ENCODE assay signal across 23 mouse cellular contexts in the genomic region with DNA sequence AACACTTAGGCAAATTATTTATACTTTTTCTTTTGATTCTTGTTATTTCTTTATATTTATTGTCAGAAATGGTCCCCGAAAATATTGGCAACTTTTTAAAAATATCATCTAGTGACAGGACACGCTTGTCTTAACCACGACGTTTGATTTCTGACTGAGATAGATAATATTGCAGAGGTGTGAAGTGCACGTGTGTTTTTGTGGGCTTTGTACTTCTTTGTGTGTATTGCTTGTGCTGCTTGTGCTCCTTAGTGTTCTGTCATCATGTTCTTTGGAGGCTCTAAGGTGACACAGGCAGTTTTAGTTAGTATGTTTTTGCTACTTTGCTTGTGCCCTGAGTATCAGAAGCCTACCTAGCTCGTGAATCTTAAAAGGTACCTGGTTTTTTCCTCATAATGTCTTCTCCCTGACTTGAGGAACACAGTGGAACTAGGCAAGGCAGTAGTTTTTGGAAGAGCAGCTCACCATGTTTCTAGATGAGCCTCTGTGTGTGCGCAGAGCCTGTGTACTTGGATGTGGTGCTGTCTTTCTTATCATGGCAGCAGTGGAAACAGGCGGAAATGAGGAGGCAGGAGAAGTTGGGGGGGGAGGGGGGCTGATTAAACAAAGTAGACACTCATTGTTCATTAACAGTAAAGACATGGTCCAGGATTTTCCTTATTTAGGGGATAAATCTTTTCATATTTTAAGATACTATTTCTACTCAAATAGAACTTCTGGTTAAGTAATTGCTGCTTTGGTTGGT.
"Had no signal": no experiment of that assay in that cellular context is flagged by ENCODE, and none has a peak within 500 bp of the region (broad histone marks: within the 10 kb centered on the region; RNA-seq: fewer than 3 reads in every experiment).

No protein-coding gene starts in this region.

- H3K27ac ChIP-seq: kidney, embryonic 15.5 days; limb, embryonic 12.5 days; limb, embryonic 15.5 days; liver, embryonic 14.5 days; lung, embryonic 15.5 days; neural tube, embryonic 12.5 days; neural tube, embryonic 15.5 days; stomach, embryonic 15.5 days had no signal

- H3K9me3 ChIP-seq: kidney, embryonic 15.5 days; limb, embryonic 12.5 days; limb, embryonic 15.5 days; lung, embryonic 15.5 days; neural tube, embryonic 12.5 days; neural tube, embryonic 15.5 days; stomach, embryonic 15.5 days had no signal

- H3K27me3 ChIP-seq: kidney, embryonic 15.5 days; limb, embryonic 12.5 days; limb, embryonic 15.5 days; lung, embryonic 15.5 days; neural tube, embryonic 12.5 days; neural tube, embryonic 15.5 days; stomach, embryonic 15.5 days had no signal

- H3K4me1 ChIP-seq: kidney, embryonic 15.5 days; limb, embryonic 12.5 days; limb, embryonic 15.5 days; lung, embryonic 15.5 days; neural tube, embryonic 12.5 days; neural tube, embryonic 15.5 days; stomach, embryonic 15.5 days had no signal

- DNase-seq: kidney, adult 11 months; kidney, adult 8-10 months; kidney, postnatal 10 days; kidney, postnatal 36 days; layer of hippocampus, postnatal 36 days; left cerebral cortex, postnatal 4 days; lung, adult 18-20 months; lung, postnatal 10 days; lung, postnatal 4 days; midbrain, embryonic 14.5 days; retina, postnatal 1 day; right cerebral cortex, postnatal 25 days; spleen, adult 18-20 months; thymus, postnatal 25 days had no signal

- H3K4me3 ChIP-seq: kidney, embryonic 15.5 days; limb, embryonic 12.5 days; limb, embryonic 15.5 days; lung, embryonic 15.5 days; neural tube, embryonic 12.5 days; neural tube, embryonic 15.5 days; stomach, embryonic 15.5 days had no signal

- H3K4me2 ChIP-seq: kidney, embryonic 15.5 days; limb, embryonic 12.5 days; limb, embryonic 15.5 days; lung, embryonic 15.5 days; midbrain, embryonic 11.5 days; neural tube, embryonic 12.5 days; neural tube, embryonic 15.5 days; stomach, embryonic 15.5 days had no signal

- H3K9ac ChIP-seq: kidney, embryonic 15.5 days; limb, embryonic 12.5 days; limb, embryonic 15.5 days; liver, embryonic 14.5 days; lung, embryonic 15.5 days; neural tube, embryonic 12.5 days; neural tube, embryonic 15.5 days; stomach, embryonic 15.5 days had no signal
